Mouse (Mus musculus) limb, embryonic 14.5 days (tissue): Measurements from ENCODE around the gene Eml3. TPM values are rescaled to one million over a fixed set of nuclear protein-coding genes. Genes with fewer than 3 reads are reported as not detected.

ENCODE experiments used
- ATAC-seq: fragments of 200-750 bp; cut with Nextera tagmentation; 2 replicates; pipeline ENCODE4 v1.8.0; 2017; ENCODE audit warnings: low read depth, moderate number of reproducible peaks, moderate TSS enrichment; ENCODE audit not compliant: low FRiP score
- DNase-seq: peaks from one replicate; pipeline ENCODE4 v3.0.0-alpha.2; 2015; ENCODE audit warnings: low spot score
- H3K27ac ChIP-seq: fragments of 300-500 bp; sonication (generic); replicated peaks from 2 replicates; pipeline ENCODE4 v1.5.1; 2014; ENCODE audit warnings: low read depth, mild to moderate bottlenecking, low read length, moderate library complexity, mixed read lengths
- H3K27me3 ChIP-seq: fragments of 300-500 bp; sonication (generic); 2 replicates; pipeline ENCODE4 v1.6.1; 2014; ENCODE audit warnings: low read length, mixed read lengths; ENCODE audit not compliant: control insufficient read depth, insufficient read depth
- H3K36me3 ChIP-seq: fragments of 300-500 bp; sonication (generic); 2 replicates; pipeline ENCODE4 v1.6.1; 2014; ENCODE audit warnings: mild to moderate bottlenecking, low read length, moderate library complexity, mixed read lengths; ENCODE audit not compliant: control insufficient read depth, insufficient read depth
- H3K4me1 ChIP-seq: fragments of 300-500 bp; sonication (generic); 2 replicates; pipeline ENCODE4 v1.6.1; 2014; ENCODE audit warnings: antibody characterized with exemption, low read length, mixed read lengths; ENCODE audit not compliant: control insufficient read depth, insufficient read depth
- H3K4me2 ChIP-seq: fragments of 300-500 bp; sonication (generic); replicated peaks from 2 replicates; pipeline ENCODE4 v1.6.1; 2014; ENCODE audit warnings: low read depth, mild to moderate bottlenecking, low read length, moderate library complexity; ENCODE audit not compliant: severe bottlenecking
- H3K4me3 ChIP-seq: fragments of 300-500 bp; sonication (generic); replicated peaks from 2 replicates; pipeline ENCODE4 v1.5.1; 2014; ENCODE audit warnings: low read length
- H3K9ac ChIP-seq: fragments of 300-500 bp; sonication (generic); 2 replicates; pipeline ENCODE4 v1.6.1; 2014; ENCODE audit warnings: mild to moderate bottlenecking, low read depth, low read length, moderate library complexity; ENCODE audit not compliant: severe bottlenecking
- H3K9me3 ChIP-seq: fragments of 300-500 bp; sonication (generic); 2 replicates; pipeline ENCODE4 v1.6.1; 2016; ENCODE audit warnings: low read length; ENCODE audit not compliant: control insufficient read depth
- POLR2A ChIP-seq: fragments of 200-500 bp; IDR thresholded peaks from 2 replicates; pipeline ENCODE4 v1.8.0; 2012; ENCODE audit warnings: inconsistent platforms, mild to moderate bottlenecking, moderate library complexity, borderline replicate concordance; ENCODE audit not compliant: insufficient read depth, insufficient read length; ENCODE audit errors: extremely low read depth
- WGBS: fragments of 180-500 bp; shearing (Covaris S2); extraction: QIAGEN DNeasy Blood & Tissue Kit; methylation state at CpG from one replicate; pipeline ENCODE4 v1.1.7; 2014; 5-methylcytosine and 5-hydroxymethylcytosine counted together
- polyA plus RNA-seq, 2 experiments: library from polyadenylated mRNA; depleted of rRNA in 1 of 2; stranded (reverse) in 1 of 2; unstranded in 1 of 2; fragments of >200 nt; fragmentation: Nextera tagmentation in 1 of 2; extraction: Ambion mirVana in 1 of 2; gene quantifications; 2 replicates each; pipeline versions ENCODE4 v1.2.1 to v1.2.3; 2012 to 2014

Gene Eml3
- polyA plus RNA-seq, 2 experiments: 21.5 to 62.1 TPM

DNA sequence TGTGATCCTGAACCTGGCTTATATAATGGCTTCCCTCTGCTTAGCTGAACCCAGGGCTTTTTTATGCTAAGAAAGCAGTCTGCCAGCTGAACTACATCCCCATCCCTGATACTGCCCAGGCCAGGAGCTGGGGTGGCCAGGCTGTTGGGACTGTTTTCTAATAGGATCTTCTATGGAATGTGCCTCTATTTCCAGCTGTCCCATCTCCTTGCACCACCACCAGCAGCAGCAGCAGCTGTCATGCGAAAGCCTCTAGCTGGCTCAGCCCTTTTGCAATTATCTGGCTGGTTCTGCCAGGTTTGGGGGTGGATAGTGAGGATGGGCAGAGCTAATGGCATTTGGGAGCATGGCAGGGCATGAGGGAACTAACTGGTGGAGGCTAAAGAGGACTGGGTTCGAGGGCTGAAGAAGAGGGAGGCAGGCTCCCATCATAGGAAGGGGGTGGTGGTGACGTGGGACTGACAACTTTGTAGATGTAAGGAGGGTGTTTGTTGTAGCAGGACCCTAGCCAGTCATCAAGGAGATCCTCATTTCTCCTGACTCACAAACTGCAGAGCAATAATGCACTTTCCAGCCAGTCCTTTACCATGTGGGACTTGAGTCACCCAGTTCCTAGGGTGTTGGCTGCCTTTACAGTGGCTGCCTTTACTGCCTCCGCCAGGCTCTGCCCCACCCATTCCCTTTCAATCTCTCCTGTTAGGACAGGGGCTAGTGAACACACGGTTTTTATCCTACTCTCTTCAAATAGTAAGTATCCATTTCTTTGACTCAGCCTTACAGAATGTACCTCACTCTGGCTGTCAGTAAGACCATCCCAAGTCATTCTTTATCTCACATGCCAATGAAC, 53.2 kb downstream of the Eml3 start:
- ATAC-seq: 0 out of 2 replicates have a peak, but pooled peaks have one; percentile 14
- H3K27ac ChIP-seq: 0 out of 2 replicates have a peak overlapping the region, but pooled peaks have one; percentile 11
- peaks cover 21% of the 10 kb centered on the region for H3K4me1 ChIP-seq
- TF ChIP-seq POLR2A: no peak
- H3K4me3 ChIP-seq: no peak overlapping the region
- no peak overlapping the region for H3K4me2 ChIP-seq
- no peaks in the 10 kb centered on the region for H3K9me3 ChIP-seq
- H3K27me3 ChIP-seq: no peaks in the 10 kb centered on the region
- 53% methylated on average over 5 of the region's 5 CpGs for WGBS
- H3K9ac ChIP-seq: no peak overlapping the region
- H3K36me3 ChIP-seq: peaks cover 38% of the 10 kb centered on the region
- DNase-seq: no peak

DNA sequence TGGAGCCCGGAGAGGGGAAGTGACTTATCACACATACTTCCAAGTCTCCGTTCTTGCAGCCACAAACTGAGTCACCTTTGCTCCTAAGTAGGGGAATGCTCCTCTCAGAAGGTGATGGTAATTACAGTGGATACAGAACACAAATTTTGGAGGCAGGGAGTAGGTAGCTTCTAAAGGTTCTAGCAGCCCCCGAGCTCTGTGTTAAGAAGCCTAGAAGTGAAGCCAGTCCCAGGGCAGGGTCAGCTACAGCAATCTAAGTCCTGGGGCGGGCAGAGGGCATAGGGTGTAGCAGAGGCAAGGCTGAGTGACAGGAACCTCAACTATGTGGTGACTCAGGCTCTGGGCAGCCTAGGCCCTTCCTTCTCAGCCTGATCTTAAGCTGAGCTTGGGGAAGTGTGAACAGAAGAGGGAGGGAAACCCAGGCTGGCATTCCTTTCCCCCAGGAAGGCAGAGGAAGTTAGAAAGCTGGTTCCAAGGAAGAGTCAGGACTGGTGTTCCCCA, 53.8 kb downstream of the Eml3 start:
- Histone ChIP-seq H3K4me2 (no peak overlapping the region), H3K4me1 (peaks cover 27% of the 10 kb centered on the region), H3K9ac (no peak overlapping the region), H3K36me3 (peaks cover 31% of the 10 kb centered on the region), H3K9me3 (no peaks in the 10 kb centered on the region), H3K27me3 (no peaks in the 10 kb centered on the region), H3K4me3 (no peak overlapping the region), H3K27ac (peak overlapping the region; percentile 53; the same call in 1 of the 2 replicates)
- ATAC-seq: no peak
- WGBS: 46% methylated on average over 4 of the region's 4 CpGs
- DNase-seq: no peak
- TF ChIP-seq POLR2A: no peak

DNA sequence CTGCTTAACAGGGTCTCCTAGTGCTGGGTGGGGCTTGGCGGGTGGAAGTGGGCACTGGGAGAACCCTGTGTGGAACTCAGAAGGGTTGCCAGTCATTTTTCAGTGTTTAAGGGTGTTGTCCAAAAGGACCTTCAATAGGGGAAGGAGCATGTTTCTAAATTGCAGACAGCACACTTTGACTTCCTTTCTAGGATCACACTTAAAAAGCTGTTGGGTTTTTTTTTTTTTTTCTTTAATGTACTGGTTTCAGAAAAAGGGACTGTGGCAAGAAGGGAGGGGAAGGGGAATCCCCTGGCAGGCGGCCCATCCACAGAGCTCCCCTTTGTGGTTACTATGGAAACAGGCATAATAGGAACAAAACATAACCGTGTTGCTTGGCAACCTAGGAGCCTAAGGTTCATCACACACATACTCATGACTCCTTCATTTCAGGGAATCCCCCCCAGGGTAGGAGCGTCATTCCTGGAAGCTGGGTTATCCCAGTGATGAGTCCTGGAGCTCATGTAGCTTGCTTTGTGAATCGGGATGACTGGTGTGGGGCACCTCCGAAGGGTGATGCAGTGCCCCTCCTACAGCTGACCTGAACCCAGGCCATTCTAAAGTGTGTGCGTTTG, 55.0 kb downstream of the Eml3 start:
- H3K9ac ChIP-seq: peak overlapping the region; percentile 8; the same call in 1 of the 2 replicates
- no peaks in the 10 kb centered on the region for H3K27me3 ChIP-seq
- TF ChIP-seq POLR2A: no peak
- peaks cover 35% of the 10 kb centered on the region for H3K4me1 ChIP-seq
- no peak overlapping the region for H3K4me2 ChIP-seq
- H3K4me3 ChIP-seq: no peak overlapping the region
- no peaks in the 10 kb centered on the region for H3K9me3 ChIP-seq
- WGBS: 17% methylated on average over 7 of the region's 7 CpGs
- H3K27ac ChIP-seq: peak overlapping the region; percentile 64
- H3K36me3 ChIP-seq: peaks cover 20% of the 10 kb centered on the region
- DNase-seq (peak; percentile 92), ATAC-seq (peak; percentile 49)

DNA sequence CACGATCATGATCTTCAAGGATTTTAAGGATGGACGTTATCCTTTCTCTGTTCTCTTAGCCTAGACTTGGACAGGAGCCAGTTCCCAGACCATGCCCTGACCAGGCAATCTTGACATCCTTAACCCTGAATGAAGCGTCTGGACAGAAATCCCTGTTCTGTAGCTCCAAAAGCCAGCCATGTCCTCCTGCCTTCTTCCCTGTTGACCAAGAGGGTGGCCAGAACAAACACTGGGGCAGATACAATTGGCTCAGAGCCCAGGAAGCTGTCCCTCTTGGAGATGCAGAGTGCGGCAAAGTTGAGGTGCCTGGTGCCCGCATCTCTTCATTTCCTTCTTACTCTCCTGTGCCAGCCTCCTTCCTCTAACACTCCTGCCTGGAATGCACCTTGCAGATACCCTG, 56.5 kb downstream of the Eml3 start:
- no peaks in the 10 kb centered on the region for H3K9me3 ChIP-seq
- 76% methylated on average over 5 of the region's 5 CpGs for WGBS

DNA sequence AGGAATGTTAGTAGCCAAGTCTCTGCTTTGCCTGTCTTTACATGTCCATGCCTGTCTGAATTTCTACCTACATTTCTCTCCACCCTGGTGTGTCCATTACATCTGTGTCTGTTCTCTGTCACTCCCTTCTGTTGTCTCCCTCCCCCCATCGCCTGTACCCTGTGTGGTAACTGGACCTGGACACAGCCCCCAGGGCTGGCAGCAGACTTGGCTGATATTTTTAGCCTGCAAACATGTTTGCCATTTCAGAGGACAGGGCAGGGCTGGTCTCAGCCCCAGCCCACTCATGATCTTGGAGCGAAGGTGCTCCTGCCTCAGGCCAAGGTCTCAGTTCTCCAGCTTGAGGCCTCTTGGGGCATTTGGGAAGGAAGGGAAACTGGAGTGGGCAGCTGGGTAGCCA, 58.5 kb downstream of the Eml3 start:
- Histone ChIP-seq H3K4me1 (peaks cover 56% of the 10 kb centered on the region), H3K27me3 (no peaks in the 10 kb centered on the region)

More for the DNA sequence above, 56.5 kb downstream of the Eml3 start:
- no peak overlapping the region for H3K9ac ChIP-seq
- no peak overlapping the region for H3K4me3 ChIP-seq
- H3K27ac ChIP-seq: no peak overlapping the region
- H3K36me3 ChIP-seq: peaks cover 6% of the 10 kb centered on the region
- DNase-seq: no peak
- peaks cover 37% of the 10 kb centered on the region for H3K4me1 ChIP-seq
- no peaks in the 10 kb centered on the region for H3K27me3 ChIP-seq
- no peak for ATAC-seq
- H3K4me2 ChIP-seq: no peak overlapping the region
- no peak for TF ChIP-seq POLR2A

More for the DNA sequence above, 58.5 kb downstream of the Eml3 start:
- TF ChIP-seq POLR2A: no peak
- Histone ChIP-seq H3K36me3 (no peaks in the 10 kb centered on the region), H3K4me2 (0 out of 2 replicates have a peak overlapping the region, but pooled peaks have one; percentile 16), H3K9ac (peak overlapping the region; percentile 8; the same call in 1 of the 2 replicates), H3K27ac (peak overlapping the region; percentile 97; the same call in 1 of the 2 replicates), H3K4me3 (no peak overlapping the region), H3K9me3 (no peaks in the 10 kb centered on the region)
- no peak for ATAC-seq
- 31% methylated on average over 2 of the region's 2 CpGs for WGBS
- DNase-seq: no peak
